Mouse (Mus musculus) thymus, adult 2 months (tissue): ENCODE data around the gene Chpf.

Experiments
- CTCF ChIP-seq: fragments of 200-500 bp; IDR thresholded peaks from 2 replicates; pipeline ENCODE4 v1.5.1; 2012; ENCODE audit warnings: mild to moderate bottlenecking, control low read depth, low read length, moderate library complexity, borderline replicate concordance; ENCODE audit not compliant: control insufficient read depth, poor library complexity, insufficient read depth; ENCODE audit errors: extremely low read depth
- POLR2A ChIP-seq: fragments of 200-500 bp; IDR thresholded peaks from 2 replicates; pipeline ENCODE4 v1.6.1; 2012; ENCODE audit warnings: mild to moderate bottlenecking, low read length, control low read depth, moderate library complexity; ENCODE audit not compliant: control insufficient read depth, poor library complexity, insufficient read depth; ENCODE audit errors: extremely low read depth

- no peak for TF ChIP-seq CTCF
- no peak for TF ChIP-seq POLR2A
Measured at GRCm38 (mm10) chr1:75457710-75458024, 21.4 kb downstream of the Chpf start.
